9 mouse cellular contexts compared by ENCODE assay signal in the genomic region with DNA sequence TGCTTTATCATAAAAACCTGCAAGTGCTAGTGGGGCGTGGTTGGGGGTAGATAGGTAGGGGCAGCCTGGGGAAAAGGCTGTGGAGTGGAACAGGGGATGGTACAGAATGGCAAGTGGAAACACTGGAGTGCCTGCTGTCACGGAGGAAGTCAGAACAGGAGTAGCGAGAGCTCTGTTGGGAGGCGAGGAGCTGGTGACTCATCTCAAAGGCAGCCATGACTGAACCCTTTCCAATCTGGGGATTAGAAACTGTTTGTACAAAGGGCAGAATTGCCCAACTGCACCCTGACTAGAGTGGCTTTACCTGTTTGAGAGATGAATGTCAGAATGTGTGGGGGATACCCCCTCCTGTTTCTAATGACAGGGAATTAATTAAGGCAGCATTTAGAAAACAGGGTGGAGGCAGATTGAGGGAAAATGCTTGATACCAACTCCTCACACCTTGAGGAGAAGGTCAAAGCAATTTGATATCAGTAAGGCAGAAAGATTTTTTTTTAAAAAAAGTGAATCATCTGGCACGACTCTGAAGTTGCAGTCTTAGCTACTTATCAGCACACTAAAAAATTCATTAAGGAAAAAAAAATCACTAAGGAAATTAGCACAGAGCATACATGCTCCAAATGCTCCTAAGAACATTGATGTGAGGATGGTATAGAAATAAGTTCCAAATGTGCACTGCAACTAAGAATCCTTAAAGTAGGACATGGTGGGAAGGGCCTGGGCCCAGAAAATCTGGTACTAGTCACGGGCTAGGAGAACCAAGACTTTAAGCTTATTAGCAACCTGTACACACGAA. TPM values are rescaled to one million over a fixed set of nuclear protein-coding genes. Genes with fewer than 3 reads are reported as not detected.
A peak's percentile ranks its signal among the peaks of the same experiment; 100 is the strongest.
DNase-seq lines count a peak whose midpoint lies in the region; ATAC-seq and TF ChIP-seq lines count a peak whose summit lies in the region.
"Had no signal": no experiment of that assay in that cellular context is flagged by ENCODE, and none has a peak within 500 bp of the region (broad histone marks: within the 10 kb centered on the region; RNA-seq: fewer than 3 reads in every experiment).

No protein-coding gene starts in this region.

- ATAC-seq in kidney, postnatal 0 days (replicated peaks; ENCODE audit: low FRiP score, low read depth), result peak; percentile 43; the same call in 1 of the 2 replicates
- ATAC-seq in lung, embryonic 14.5 days (ENCODE audit: insufficient read depth), result peak; percentile 87
- no peak for ATAC-seq in inflammation-experienced regulatory T-cells, adult 6 months
- no peak for ATAC-seq in hindbrain, embryonic 12.5 days (ENCODE audit: low FRiP score)

- TF ChIP-seq CTCF in kidney, postnatal 0 days (IDR thresholded peaks at IDR 0.05; ENCODE audit: low read depth), result no peak
- TF ChIP-seq CTCF in lung, embryonic 14.5 days (IDR thresholded peaks at IDR 0.05; ENCODE audit: low read depth), result no peak

- H3K4me3 ChIP-seq in kidney, postnatal 0 days (replicated peaks; ENCODE audit: low read depth, low read length), result no peak overlapping the region
- H3K4me3 ChIP-seq in lung, embryonic 14.5 days (ENCODE audit: low read depth, low read length), result no peak overlapping the region
- H3K4me3 ChIP-seq in hindbrain, embryonic 12.5 days, result no peak overlapping the region
- H3K4me3 ChIP-seq: neural tube, embryonic 15.5 days had no signal

- DNase-seq in kidney, postnatal 0 days (ENCODE audit: low spot score), result peak; percentile 5
- DNase-seq in kidney, postnatal 14 days, result no peak
- peak; percentile 31 for DNase-seq in brain, adult 2 months (ENCODE audit: low read depth, low spot score)
- DNase-seq in lung, embryonic 14.5 days, result peak; percentile 27
- peak; percentile 43 for DNase-seq in urinary bladder, postnatal 25 days (ENCODE audit: low spot score)
- no peak for DNase-seq in layer of hippocampus, adult 9-11 months

- H3K9me3 ChIP-seq in kidney, postnatal 0 days (replicated peaks; ENCODE audit: low read length), result no peaks in the 10 kb centered on the region
- H3K9me3 ChIP-seq in lung, embryonic 14.5 days (ENCODE audit: low read depth, low read length), result no peaks in the 10 kb centered on the region
- no peaks in the 10 kb centered on the region for H3K9me3 ChIP-seq in hindbrain, embryonic 12.5 days (replicated peaks)
- H3K9me3 ChIP-seq: neural tube, embryonic 15.5 days had no signal

- WGBS in kidney, postnatal 0 days, result 65% methylated on average over 7 of the region's 7 CpGs
- 61% methylated on average over 7 of the region's 7 CpGs for WGBS in lung, embryonic 14.5 days
- 78% methylated on average over 7 of the region's 7 CpGs for WGBS in hindbrain, embryonic 12.5 days

- no peaks in the 10 kb centered on the region for H3K36me3 ChIP-seq in kidney, postnatal 0 days (ENCODE audit: insufficient read depth, low read length)
- H3K36me3 ChIP-seq in lung, embryonic 14.5 days (ENCODE audit: insufficient read depth), result no peaks in the 10 kb centered on the region
- no peaks in the 10 kb centered on the region for H3K36me3 ChIP-seq in hindbrain, embryonic 12.5 days
- H3K36me3 ChIP-seq: neural tube, embryonic 15.5 days had no signal

- H3K4me1 ChIP-seq in kidney, postnatal 0 days (replicated peaks; ENCODE audit: insufficient read depth, low read length), result no peaks in the 10 kb centered on the region
- H3K4me1 ChIP-seq in lung, embryonic 14.5 days (ENCODE audit: insufficient read depth), result no peaks in the 10 kb centered on the region
- H3K4me1 ChIP-seq in hindbrain, embryonic 12.5 days, result no peaks in the 10 kb centered on the region
- H3K4me1 ChIP-seq: neural tube, embryonic 15.5 days had no signal

- H3K27ac ChIP-seq in kidney, postnatal 0 days, result no peak overlapping the region
- no peak overlapping the region for H3K27ac ChIP-seq in lung, embryonic 14.5 days (ENCODE audit: low read depth)
- no peak overlapping the region for H3K27ac ChIP-seq in hindbrain, embryonic 12.5 days
- H3K27ac ChIP-seq: neural tube, embryonic 15.5 days had no signal

- no peaks in the 10 kb centered on the region for H3K27me3 ChIP-seq in kidney, postnatal 0 days (ENCODE audit: insufficient read depth, low read length)
- H3K27me3 ChIP-seq in lung, embryonic 14.5 days (ENCODE audit: insufficient read depth, low read length), result no peaks in the 10 kb centered on the region
- H3K27me3 ChIP-seq in hindbrain, embryonic 12.5 days, result no peaks in the 10 kb centered on the region
- H3K27me3 ChIP-seq: neural tube, embryonic 15.5 days had no signal

- no peak overlapping the region for H3K4me2 ChIP-seq in kidney, postnatal 0 days (ENCODE audit: low read length)
- no peak overlapping the region for H3K4me2 ChIP-seq in lung, embryonic 14.5 days
- no peak overlapping the region for H3K4me2 ChIP-seq in hindbrain, embryonic 12.5 days (replicated peaks)
- H3K4me2 ChIP-seq: neural tube, embryonic 15.5 days had no signal

- no peak overlapping the region for H3K9ac ChIP-seq in kidney, postnatal 0 days (ENCODE audit: low read depth, low read length)
- no peak overlapping the region for H3K9ac ChIP-seq in lung, embryonic 14.5 days
- no peak overlapping the region for H3K9ac ChIP-seq in hindbrain, embryonic 12.5 days
- H3K9ac ChIP-seq: neural tube, embryonic 15.5 days had no signal

RNA-seq across cellular contexts. Expression of gene Usp25, which starts 54.7 kb away (rescaled TPM):
- polyA plus RNA-seq in kidney, postnatal 0 days (2015; fragmentation: Nextera tagmentation; extraction: Ambion mirVana), result 20.4 and 21.7 TPM in 2 replicates
- 25.8 and 26.4 TPM in 2 replicates for polyA plus RNA-seq in lung, embryonic 14.5 days (2014; fragmentation: Nextera tagmentation; extraction: Ambion mirVana)
- 10 to 100 TPM; 24.7 to 30.1 (median 26.5) TPM for polyA plus RNA-seq in inflammation-experienced regulatory T-cells, adult 6 months (2017; shearing (Covaris generic))
- 21.0 and 24.3 TPM in 2 replicates for polyA plus RNA-seq in hindbrain, embryonic 12.5 days (2016; fragmentation: Nextera tagmentation; extraction: Ambion mirVana)

Comparison
In these comparisons a context has a peak if more than half of its experiments do, and no peak if none do; other contexts are left out.
1. DNase-seq: peak in kidney, postnatal 0 days (single experiment), brain, adult 2 months (single experiment), lung, embryonic 14.5 days (single experiment) and urinary bladder, postnatal 25 days (single experiment); none in kidney, postnatal 14 days (single experiment) and layer of hippocampus, adult 9-11 months (single experiment).
2. ATAC-seq: peak in kidney, postnatal 0 days (single experiment) and lung, embryonic 14.5 days (single experiment); none in inflammation-experienced regulatory T-cells, adult 6 months (single experiment) and hindbrain, embryonic 12.5 days (single experiment).